Mouse (Mus musculus) myocyte (in vitro differentiated cells): ENCODE measurements at regions not wholly inside any gene's neighbourhood (a gene's known extent, or its start where the extent isn't known, plus 50 kb on each side); places are given as distances from the start of the nearest gene placed in this dataset.

Source experiments
- H3K27me3 ChIP-seq: one replicate; pipeline ENCODE4 v1.6.1; 2011; ENCODE audit not compliant: control insufficient read depth, insufficient read depth, insufficient read length
- H3K36me3 ChIP-seq: one replicate; pipeline ENCODE4 v1.6.1; 2011; ENCODE audit not compliant: control insufficient read depth, insufficient read depth
- H3K4me2 ChIP-seq: one replicate; pipeline ENCODE4 v1.6.1; 2011; ENCODE audit warnings: low read depth, control low read depth
- H3K4me3 ChIP-seq: one replicate; pipeline ENCODE4 v1.5.1; 2011; ENCODE audit warnings: mild to moderate bottlenecking, control low read depth, moderate library complexity
- H3K79me2 ChIP-seq: one replicate; pipeline ENCODE4 v1.6.1; 2011; ENCODE audit not compliant: control insufficient read depth, insufficient read depth
- H3ac ChIP-seq: one replicate; pipeline ENCODE4 v1.6.1; 2011; ENCODE audit not compliant: control insufficient read depth, insufficient read length
- CEBPB ChIP-seq: IDR thresholded peaks from 2 replicates; pipeline ENCODE4 v1.6.1; 2011; ENCODE audit warnings: mild to moderate bottlenecking, moderate library complexity; ENCODE audit not compliant: poor library complexity, insufficient read depth, severe bottlenecking
- E2F4 ChIP-seq: IDR thresholded peaks from one replicate; pipeline ENCODE4 v1.6.1; 2011; ENCODE audit warnings: mild to moderate bottlenecking, control low read depth, moderate library complexity; ENCODE audit not compliant: insufficient read depth
- MAX ChIP-seq: IDR thresholded peaks from one replicate; pipeline ENCODE4 v1.6.1; 2011; ENCODE audit warnings: low read depth, mild to moderate bottlenecking, control low read depth
- MYOD1 ChIP-seq, 3 experiments: IDR thresholded peaks; one replicate each; pipeline ENCODE4 v1.6.1; 2011; ENCODE audit warnings: control low read depth in 2 of 3, low read depth in 2 of 3, mild to moderate bottlenecking in 2 of 3, moderate library complexity in 1 of 3; ENCODE audit not compliant: insufficient read length in 2 of 3, control insufficient read depth in 1 of 3
- MYOG ChIP-seq, 3 experiments: IDR thresholded peaks; one replicate each; pipeline ENCODE4 v1.6.1; 2011; ENCODE audit warnings: control low read depth in 2 of 3, low read depth in 2 of 3, mild to moderate bottlenecking in 2 of 3; ENCODE audit not compliant: insufficient read length in 2 of 3, control insufficient read depth in 1 of 3, insufficient read depth in 1 of 3
- POLR2A ChIP-seq: IDR thresholded peaks from one replicate; pipeline ENCODE4 v1.6.1; 2011; ENCODE audit warnings: low read depth, mild to moderate bottlenecking, control low read depth, moderate library complexity; ENCODE audit not compliant: insufficient read length
- POLR2AphosphoS2 ChIP-seq: IDR thresholded peaks from one replicate; pipeline ENCODE4 v1.6.1; 2011; ENCODE audit warnings: low read depth, control low read depth; ENCODE audit not compliant: insufficient read length
- REST ChIP-seq: IDR thresholded peaks from one replicate; pipeline ENCODE4 v1.6.1; 2011; ENCODE audit warnings: mild to moderate bottlenecking, control low read depth, moderate library complexity; ENCODE audit not compliant: insufficient read depth, insufficient read length
- SRF ChIP-seq: IDR thresholded peaks from one replicate; pipeline ENCODE4 v1.6.1; 2011; ENCODE audit warnings: low read depth; ENCODE audit not compliant: control insufficient read depth, insufficient read length
- TCF12 ChIP-seq: IDR thresholded peaks from one replicate; pipeline ENCODE4 v1.6.1; 2011; ENCODE audit warnings: mild to moderate bottlenecking, control low read depth; ENCODE audit not compliant: poor library complexity, insufficient read depth, severe bottlenecking
- TCF3 ChIP-seq: IDR thresholded peaks from one replicate; pipeline ENCODE4 v1.6.1; 2011; ENCODE audit warnings: low read depth, control low read depth; ENCODE audit not compliant: insufficient read length
- USF1 ChIP-seq: IDR thresholded peaks from one replicate; pipeline ENCODE4 v1.6.1; 2011; ENCODE audit warnings: low read depth, mild to moderate bottlenecking, control low read depth, moderate library complexity

DNA sequence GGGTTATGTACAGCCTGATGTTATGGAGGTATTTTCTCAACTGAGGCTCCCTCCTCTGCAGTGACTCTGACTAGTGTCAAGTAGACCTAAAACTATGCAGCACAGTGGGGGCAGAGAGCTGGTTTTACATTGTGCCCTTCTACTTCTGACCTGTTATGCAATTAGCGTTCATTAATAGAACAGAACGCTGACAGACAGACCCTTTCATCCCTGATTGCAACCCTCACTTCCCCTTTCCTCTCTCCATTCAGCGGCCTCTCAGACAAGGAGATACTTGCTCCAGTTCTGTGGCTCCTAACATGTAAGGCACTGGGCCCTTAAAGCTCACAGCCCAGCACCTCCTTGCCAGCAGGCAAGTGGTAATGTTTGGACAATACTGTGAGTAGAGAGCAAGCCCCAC is 125.7 kb downstream of the Gm826 start:
- Histone ChIP-seq H3K27me3 (no peaks in the 10 kb centered on the region), H3K79me2 (no peaks in the 10 kb centered on the region), H3K4me2 (no peak overlapping the region), H3K36me3 (no peaks in the 10 kb centered on the region), H3ac (no peak overlapping the region), H3K4me3 (no peak overlapping the region)
- TF ChIP-seq TCF12, result no peak
- no peak for TF ChIP-seq CEBPB
- TF ChIP-seq USF1, result no peak
- no peak for TF ChIP-seq POLR2AphosphoS2
- no peak for TF ChIP-seq E2F4
- TF ChIP-seq POLR2A, result no peak
- no peak for TF ChIP-seq MYOD1 (IDR thresholded peaks at IDR 0.05; ENCODE audit: control insufficient read depth in 1 of 3, insufficient read length in 2 of 3, low read depth in 2 of 3)
- no peak for TF ChIP-seq MAX
- TF ChIP-seq MYOG (IDR thresholded peaks at IDR 0.05; ENCODE audit: control insufficient read depth in 1 of 3, insufficient read depth in 1 of 3, insufficient read length in 2 of 3, low read depth in 2 of 3), result no peak
- no peak for TF ChIP-seq REST
- no peak for TF ChIP-seq TCF3
- TF ChIP-seq SRF, result no peak

DNA sequence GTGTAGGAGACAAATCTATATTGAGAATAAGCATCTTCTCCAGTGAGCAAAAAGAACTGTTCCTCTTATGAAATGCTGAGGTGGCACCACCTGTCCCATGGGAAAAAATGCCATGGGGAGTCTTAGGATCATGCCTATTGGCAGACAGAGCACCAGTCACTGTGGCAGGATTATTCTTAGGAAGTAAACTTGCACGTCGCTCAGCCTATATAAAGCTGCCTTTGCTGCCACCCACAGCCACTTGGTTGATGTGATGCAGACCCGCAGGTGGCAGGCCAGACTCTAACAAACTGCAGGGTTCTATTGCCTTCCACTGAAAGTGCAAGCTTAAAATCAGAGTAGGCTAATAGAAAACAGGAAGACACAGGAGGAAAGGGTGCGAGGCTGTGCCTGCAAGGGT is 126.7 kb downstream of the Gm826 start:
- H3ac ChIP-seq, result no peak overlapping the region
- H3K27me3 ChIP-seq, result no peaks in the 10 kb centered on the region
- no peaks in the 10 kb centered on the region for H3K36me3 ChIP-seq
- TF ChIP-seq MAX (no peak), TCF12 (no peak), REST (no peak), POLR2AphosphoS2 (no peak), SRF (no peak), USF1 (no peak), POLR2A (no peak), MYOD1 (IDR thresholded peaks at IDR 0.05; ENCODE audit: control insufficient read depth in 1 of 3, insufficient read length in 2 of 3, low read depth in 2 of 3) (no peak), MYOG (IDR thresholded peaks at IDR 0.05; ENCODE audit: control insufficient read depth in 1 of 3, insufficient read depth in 1 of 3, insufficient read length in 2 of 3, low read depth in 2 of 3) (no peak), E2F4 (no peak), CEBPB (no peak), TCF3 (no peak)
- no peaks in the 10 kb centered on the region for H3K79me2 ChIP-seq
- H3K4me3 ChIP-seq, result no peak overlapping the region
- no peak overlapping the region for H3K4me2 ChIP-seq

GRCm38 (mm10) chr2:160192661-160193060 is 141.3 kb downstream of the Gm826 start:
- Histone ChIP-seq H3K36me3 (no peaks in the 10 kb centered on the region), H3K79me2 (no peaks in the 10 kb centered on the region), H3ac (no peak overlapping the region), H3K27me3 (no peaks in the 10 kb centered on the region), H3K4me3 (no peak overlapping the region), H3K4me2 (no peak overlapping the region)
- TF ChIP-seq TCF12, result no peak
- no peak for TF ChIP-seq REST
- TF ChIP-seq TCF3, result no peak
- TF ChIP-seq CEBPB, result no peak
- TF ChIP-seq MYOD1 (IDR thresholded peaks at IDR 0.05; ENCODE audit: control insufficient read depth in 1 of 3, insufficient read length in 2 of 3, low read depth in 2 of 3), result no peak
- no peak for TF ChIP-seq POLR2A
- TF ChIP-seq MYOG (IDR thresholded peaks at IDR 0.05; ENCODE audit: control insufficient read depth in 1 of 3, insufficient read depth in 1 of 3, insufficient read length in 2 of 3, low read depth in 2 of 3), result no peak

- no peaks in the 10 kb centered on the region for H3K79me2 ChIP-seq
- TF ChIP-seq MYOG (IDR thresholded peaks at IDR 0.05; ENCODE audit: control insufficient read depth in 1 of 3, insufficient read depth in 1 of 3, insufficient read length in 2 of 3, low read depth in 2 of 3), result no peak
- no peak for TF ChIP-seq POLR2A
- TF ChIP-seq USF1, result no peak
- no peak for TF ChIP-seq MYOD1 (IDR thresholded peaks at IDR 0.05; ENCODE audit: control insufficient read depth in 1 of 3, insufficient read length in 2 of 3, low read depth in 2 of 3)
- TF ChIP-seq POLR2AphosphoS2, result no peak
- no peak for TF ChIP-seq MAX
- TF ChIP-seq TCF12, result no peak
These were observed 147.9 kb downstream of the Gm826 start for GRCm38 (mm10) chr2:160186106-160186505.

GRCm38 (mm10) chr2:160170975-160171515 is 162.9 kb downstream of the Gm826 start:
- H3K36me3 ChIP-seq, result no peaks in the 10 kb centered on the region
- H3K4me3 ChIP-seq, result no peak overlapping the region
- H3K4me2 ChIP-seq, result no peak overlapping the region
- no peak overlapping the region for H3ac ChIP-seq
- H3K27me3 ChIP-seq, result no peaks in the 10 kb centered on the region
- no peak for TF ChIP-seq TCF12
- TF ChIP-seq MYOD1 (IDR thresholded peaks at IDR 0.05; ENCODE audit: control insufficient read depth in 1 of 3, insufficient read length in 2 of 3, low read depth in 2 of 3), result no peak
- no peak for TF ChIP-seq CEBPB
- TF ChIP-seq E2F4, result no peak
- TF ChIP-seq REST, result no peak
- no peak for TF ChIP-seq USF1
- no peak for TF ChIP-seq MAX
- no peaks in the 10 kb centered on the region for H3K79me2 ChIP-seq

More at GRCm38 (mm10) chr2:160186106-160186505, 147.9 kb downstream of the Gm826 start:
- Histone ChIP-seq H3K27me3 (no peaks in the 10 kb centered on the region), H3ac (no peak overlapping the region), H3K36me3 (no peaks in the 10 kb centered on the region), H3K4me3 (no peak overlapping the region), H3K4me2 (no peak overlapping the region)
